Mouse (Mus musculus): ENCODE results near the gene Fcho2. TPM values are rescaled to one million over a fixed set of nuclear protein-coding genes. Genes with fewer than 3 reads are reported as not detected.

The Fcho2 gene
- polyA plus RNA-seq, 1 experiment: 0.49 TPM

GRCm38 (mm10) chr13:98705501-98705900, 109.7 kb downstream of the Fcho2 start:
- H3K27me3 ChIP-seq (ENCODE audit: control insufficient read depth): no peaks in the 10 kb centered on the region
- no peaks in the 10 kb centered on the region for H3K4me1 ChIP-seq (ENCODE audit: control insufficient read depth)
- H3K36me3 ChIP-seq (ENCODE audit: control insufficient read depth): no peaks in the 10 kb centered on the region
- peaks cover 3% of the 10 kb centered on the region; the same call in 1 of the 2 replicates for H3K9me3 ChIP-seq (ENCODE audit: control insufficient read depth, low read length)
- TF ChIP-seq TAL1 (IDR thresholded peaks at IDR 0.05; ENCODE audit: low read length) (no peak), GATA1 (IDR thresholded peaks at IDR 0.05; ENCODE audit: low read length) (no peak)
- no peak overlapping the region for H3K4me3 ChIP-seq (replicated peaks)

DNA sequence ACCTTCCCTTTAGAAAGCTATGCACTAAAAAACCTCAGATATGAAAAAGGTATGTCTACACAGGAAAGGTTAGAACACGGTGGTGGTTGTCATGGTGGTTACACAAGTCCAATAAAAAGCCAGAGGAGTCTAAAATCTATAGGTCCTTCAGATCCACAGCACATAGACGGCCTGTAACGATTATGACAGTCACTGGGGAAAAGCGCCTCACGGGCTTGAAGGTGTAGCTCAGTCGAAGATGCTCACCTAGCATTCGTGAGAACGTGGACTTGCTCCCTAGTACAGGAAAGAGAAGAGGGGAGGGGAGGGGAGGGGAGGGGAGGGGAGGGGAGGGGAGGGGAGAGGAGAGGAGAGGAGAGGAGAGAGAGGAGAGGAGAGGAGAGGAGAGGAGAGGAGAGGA, 111.5 kb downstream of the Fcho2 start:
- Histone ChIP-seq H3K27me3 (ENCODE audit: control insufficient read depth) (no peaks in the 10 kb centered on the region), H3K36me3 (ENCODE audit: control insufficient read depth) (no peaks in the 10 kb centered on the region), H3K4me1 (ENCODE audit: control insufficient read depth) (no peaks in the 10 kb centered on the region), H3K9me3 (ENCODE audit: control insufficient read depth, low read length) (peaks cover 3% of the 10 kb centered on the region; the same call in 1 of the 2 replicates), H3K4me3 (replicated peaks) (no peak overlapping the region)
- TF ChIP-seq TAL1 (IDR thresholded peaks at IDR 0.05; ENCODE audit: low read length) (no peak), GATA1 (IDR thresholded peaks at IDR 0.05; ENCODE audit: low read length) (no peak)

DNA sequence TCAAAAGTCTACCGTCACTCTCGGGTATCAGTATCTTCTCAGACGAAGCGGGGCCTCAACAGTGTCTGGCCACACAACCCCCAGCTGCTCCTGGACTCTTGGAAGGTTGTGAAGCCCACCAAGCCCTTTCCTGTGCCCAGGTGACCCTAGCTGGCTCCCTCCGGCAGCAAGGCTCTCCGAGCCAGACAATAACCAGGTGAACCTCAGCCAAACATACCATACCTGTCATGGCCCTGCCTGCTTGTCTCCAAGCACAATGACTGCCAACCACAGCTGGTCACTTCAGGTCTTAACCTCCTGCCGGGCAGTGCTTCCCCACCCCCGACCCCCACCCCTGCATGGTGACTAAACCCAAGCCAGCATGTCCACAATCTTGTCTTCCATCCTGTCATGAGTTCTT, 112.9 kb downstream of the Fcho2 start:
- no peaks in the 10 kb centered on the region for H3K27me3 ChIP-seq (ENCODE audit: control insufficient read depth)
- H3K4me3 ChIP-seq (replicated peaks): no peak overlapping the region
- H3K9me3 ChIP-seq (ENCODE audit: control insufficient read depth, low read length): no peaks in the 10 kb centered on the region
- no peaks in the 10 kb centered on the region for H3K4me1 ChIP-seq (ENCODE audit: control insufficient read depth)
- H3K36me3 ChIP-seq (ENCODE audit: control insufficient read depth): no peaks in the 10 kb centered on the region
- TF ChIP-seq TAL1 (IDR thresholded peaks at IDR 0.05; ENCODE audit: low read length): no peak
- no peak for TF ChIP-seq GATA1 (IDR thresholded peaks at IDR 0.05; ENCODE audit: low read length)

- no peaks in the 10 kb centered on the region for H3K4me1 ChIP-seq (ENCODE audit: control insufficient read depth)
- H3K27me3 ChIP-seq (ENCODE audit: control insufficient read depth): no peaks in the 10 kb centered on the region
- no peaks in the 10 kb centered on the region for H3K9me3 ChIP-seq (ENCODE audit: control insufficient read depth, low read length)
- H3K4me3 ChIP-seq (replicated peaks): no peak overlapping the region
- TF ChIP-seq TAL1 (IDR thresholded peaks at IDR 0.05; ENCODE audit: low read length): no peak
- no peak for TF ChIP-seq GATA1 (IDR thresholded peaks at IDR 0.05; ENCODE audit: low read length)
- no peaks in the 10 kb centered on the region for H3K36me3 ChIP-seq (ENCODE audit: control insufficient read depth)
Observed at GRCm38 (mm10) chr13:98701309-98701675, 114.0 kb downstream of the Fcho2 start.

GRCm38 (mm10) chr13:98700661-98701308, 114.5 kb downstream of the Fcho2 start:
- peaks cover 4% of the 10 kb centered on the region for H3K27me3 ChIP-seq (ENCODE audit: control insufficient read depth)
- H3K4me3 ChIP-seq (replicated peaks): no peak overlapping the region
- H3K4me1 ChIP-seq (ENCODE audit: control insufficient read depth): no peaks in the 10 kb centered on the region
- TF ChIP-seq GATA1 (IDR thresholded peaks at IDR 0.05; ENCODE audit: low read length) (no peak), TAL1 (IDR thresholded peaks at IDR 0.05; ENCODE audit: low read length) (no peak)
- no peaks in the 10 kb centered on the region for H3K36me3 ChIP-seq (ENCODE audit: control insufficient read depth)
- no peaks in the 10 kb centered on the region for H3K9me3 ChIP-seq (ENCODE audit: control insufficient read depth, low read length)

GRCm38 (mm10) chr13:98699982-98700540, 115.2 kb downstream of the Fcho2 start:
- Histone ChIP-seq H3K9me3 (ENCODE audit: control insufficient read depth, low read length) (no peaks in the 10 kb centered on the region), H3K27me3 (ENCODE audit: control insufficient read depth) (peaks cover 11% of the 10 kb centered on the region), H3K36me3 (ENCODE audit: control insufficient read depth) (no peaks in the 10 kb centered on the region), H3K4me3 (replicated peaks) (no peak overlapping the region), H3K4me1 (ENCODE audit: control insufficient read depth) (no peaks in the 10 kb centered on the region)
- TF ChIP-seq GATA1 (IDR thresholded peaks at IDR 0.05; ENCODE audit: low read length): no peak
- no peak for TF ChIP-seq TAL1 (IDR thresholded peaks at IDR 0.05; ENCODE audit: low read length)

GRCm38 (mm10) chr13:98699051-98699744, 116.1 kb downstream of the Fcho2 start:
- no peaks in the 10 kb centered on the region for H3K4me1 ChIP-seq (ENCODE audit: control insufficient read depth)
- H3K36me3 ChIP-seq (ENCODE audit: control insufficient read depth): no peaks in the 10 kb centered on the region
- H3K27me3 ChIP-seq (ENCODE audit: control insufficient read depth): peaks cover 20% of the 10 kb centered on the region
- no peaks in the 10 kb centered on the region for H3K9me3 ChIP-seq (ENCODE audit: control insufficient read depth, low read length)
- TF ChIP-seq TAL1 (IDR thresholded peaks at IDR 0.05; ENCODE audit: low read length): no peak
- TF ChIP-seq GATA1 (IDR thresholded peaks at IDR 0.05; ENCODE audit: low read length): no peak
- no peak overlapping the region for H3K4me3 ChIP-seq (replicated peaks)

GRCm38 (mm10) chr13:98696716-98697115, 118.5 kb downstream of the Fcho2 start:
- H3K4me1 ChIP-seq (ENCODE audit: control insufficient read depth): no peaks in the 10 kb centered on the region
- peaks cover 27% of the 10 kb centered on the region for H3K27me3 ChIP-seq (ENCODE audit: control insufficient read depth)
- no peak overlapping the region for H3K4me3 ChIP-seq (replicated peaks)
- H3K36me3 ChIP-seq (ENCODE audit: control insufficient read depth): no peaks in the 10 kb centered on the region
- H3K9me3 ChIP-seq (ENCODE audit: control insufficient read depth, low read length): no peaks in the 10 kb centered on the region
- TF ChIP-seq TAL1 (IDR thresholded peaks at IDR 0.05; ENCODE audit: low read length): no peak
- no peak for TF ChIP-seq GATA1 (IDR thresholded peaks at IDR 0.05; ENCODE audit: low read length)

DNA sequence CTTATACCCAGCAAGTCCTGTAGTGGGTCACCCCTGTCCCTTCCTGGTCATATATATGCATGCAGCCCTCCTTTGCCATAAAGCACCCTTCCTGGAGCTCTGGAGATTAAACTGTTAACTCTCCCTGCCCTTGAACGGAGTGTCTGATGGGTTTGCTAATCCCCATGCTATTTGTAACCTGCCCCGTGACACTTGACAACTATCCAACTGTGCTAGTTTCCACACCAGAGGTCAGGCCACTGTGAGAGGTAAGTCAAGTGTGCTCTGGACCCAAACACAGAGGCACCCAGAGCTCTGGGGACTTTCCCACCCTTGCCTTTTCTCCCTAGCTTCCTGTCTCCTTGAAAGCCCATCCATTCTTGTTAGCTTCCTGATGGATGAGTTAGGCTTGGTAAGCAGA, 119.7 kb downstream of the Fcho2 start:
- TF ChIP-seq TAL1 (IDR thresholded peaks at IDR 0.05; ENCODE audit: low read length): no peak
- TF ChIP-seq GATA1 (IDR thresholded peaks at IDR 0.05; ENCODE audit: low read length): no peak
- Histone ChIP-seq H3K4me3 (replicated peaks) (no peak overlapping the region), H3K36me3 (ENCODE audit: control insufficient read depth) (no peaks in the 10 kb centered on the region), H3K27me3 (ENCODE audit: control insufficient read depth) (peaks cover 27% of the 10 kb centered on the region), H3K9me3 (ENCODE audit: control insufficient read depth, low read length) (no peaks in the 10 kb centered on the region), H3K4me1 (ENCODE audit: control insufficient read depth) (no peaks in the 10 kb centered on the region)

All from erythroblast, embryonic 14.5 days (primary cell).